ENCODE assay signal across 32 mouse cellular contexts in genomic region chr5:23596326-23596965, GRCm38 (mm10).
A peak's percentile ranks its signal among the peaks of the same experiment; 100 is the strongest.
DNase-seq lines count a peak whose midpoint lies in the region; ATAC-seq and TF ChIP-seq lines count a peak whose summit lies in the region.
"Had no signal": no experiment of that assay in that cellular context is flagged by ENCODE, and none has a peak within 500 bp of the region (broad histone marks: within the 10 kb centered on the region; RNA-seq: fewer than 3 reads in every experiment).

No protein-coding gene starts in this region.

- ATAC-seq in frontal cortex, adult (ENCODE audit: low TSS enrichment) = peak; percentile 47
- ATAC-seq in megakaryocyte, adult 5-6 weeks (ENCODE audit: poor library complexity, severe bottlenecking) = peak; percentile 70
- ATAC-seq in neutrophil, adult 5-6 weeks (ENCODE audit: extremely low read depth, insufficient number of reproducible peaks, low FRiP score, poor library complexity, severe bottlenecking) = peak; percentile 28; the same call in 1 of the 2 replicates
- ATAC-seq: forebrain, embryonic 16.5 days had no signal

- peak in 1 of 2 experiments; percentile 14; a peak in 1 of 4 replicates for TF ChIP-seq EP300 in MEL (IDR thresholded peaks at IDR 0.05; ENCODE audit: low read depth in 1 of 2, low read length in 2 of 2)

- no peak overlapping the region for H3K9ac ChIP-seq in MEL (ENCODE audit: control insufficient read depth, low read depth, low read length, poor library complexity, severe bottlenecking)
- H3K9ac ChIP-seq: hindbrain, embryonic 14.5 days; kidney, embryonic 15.5 days; liver, embryonic 14.5 days; midbrain, embryonic 12.5 days had no signal

- H3K27ac ChIP-seq in MEL (ENCODE audit: control insufficient read depth, low read depth, low read length) = peak overlapping the region; percentile 58
- H3K27ac ChIP-seq: hindbrain, embryonic 14.5 days; kidney, embryonic 15.5 days; layer of hippocampus, adult 2 months; liver, embryonic 14.5 days; midbrain, embryonic 12.5 days; stomach, postnatal 0 days had no signal

- TF ChIP-seq POLR2A in MEL (IDR thresholded peaks at IDR 0.05; ENCODE audit: control insufficient read depth in 1 of 2, insufficient read depth in 1 of 2, low read depth in 1 of 2, low read length in 2 of 2, poor library complexity in 1 of 2) = no peak

- H3K9me3 ChIP-seq in MEL (replicated peaks; ENCODE audit: insufficient read depth, low read length) = no peaks in the 10 kb centered on the region
- H3K9me3 ChIP-seq: kidney, embryonic 15.5 days; midbrain, embryonic 12.5 days had no signal

- peaks cover 0 to 28% of the 10 kb centered on the region in 2 experiments; a peak in 2 of 4 replicates for H3K36me3 ChIP-seq in MEL (ENCODE audit: control insufficient read depth in 1 of 2, insufficient read depth in 2 of 2, low read length in 2 of 2)

- DNase-seq in frontal cortex, postnatal 25 days (ENCODE audit: low spot score in 2 of 2) = no peak
- DNase-seq in MEL (ENCODE audit: low read depth, low spot score) = peak; percentile 66
- no peak for DNase-seq in kidney, adult 11 months
- DNase-seq in spleen, postnatal 10 days (ENCODE audit: low spot score in 2 of 2) = no peak
- DNase-seq in cerebellum, adult 8-10 months = no peak
- DNase-seq: adrenal gland, postnatal 14 days; cerebellum, adult 11 months; cerebellum, adult 9-11 months; gastrocnemius, postnatal 14 days; heart, adult 18-20 months; heart, postnatal 4 days; kidney, adult 18-20 months; kidney, postnatal 25 days; layer of hippocampus, postnatal 36 days; liver; lung, adult 2 months; lung, postnatal 14 days; retina, postnatal 1 day; spleen, adult 18-20 months; thymus, adult 2 months; thymus, postnatal 36 days had no signal

- peaks cover 24 to 31% of the 10 kb centered on the region in 2 experiments for H3K4me1 ChIP-seq in MEL (ENCODE audit: control insufficient read depth in 1 of 2, insufficient read depth in 2 of 2, low read length in 2 of 2)

- no peak for TF ChIP-seq RAD21 in MEL (IDR thresholded peaks at IDR 0.05; ENCODE audit: low read depth, low read length)

- H3K27me3 ChIP-seq in MEL (ENCODE audit: control insufficient read depth in 1 of 2, insufficient read depth in 2 of 2, low read length in 2 of 2) = no peaks in the 10 kb centered on the region
- H3K27me3 ChIP-seq: kidney, embryonic 15.5 days; midbrain, embryonic 12.5 days had no signal

- no peak overlapping the region for H3K4me3 ChIP-seq in MEL (ENCODE audit: control insufficient read depth in 1 of 2, insufficient read depth in 1 of 2, low read depth in 2 of 2, low read length in 2 of 2)
- H3K4me3 ChIP-seq: erythroblast, embryonic 14.5 days; kidney, embryonic 15.5 days; layer of hippocampus, adult 2 months; midbrain, embryonic 12.5 days had no signal

- no peak for TF ChIP-seq CTCF in MEL (IDR thresholded peaks at IDR 0.05 in 2 of 3, conservative IDR thresholded peaks at IDR 0.05 in 1 of 3; ENCODE audit: control insufficient read depth in 1 of 3, insufficient read depth in 1 of 3, low read depth in 2 of 3, low read length in 3 of 3, poor library complexity in 1 of 3, severe bottlenecking in 1 of 3)

- 0 out of 2 replicates have a peak, but pooled peaks cover 2% of the 10 kb centered on the region for H3K79me2 ChIP-seq in MEL (ENCODE audit: control insufficient read depth, insufficient read depth, low read length, poor library complexity)

TF ChIP-seq in MEL, 35 proteins besides CTCF, POLR2A, EP300 and RAD21:
- TF ChIP-seq MAFK (IDR thresholded peaks at IDR 0.05; ENCODE audit: borderline replicate concordance, low read depth, low read length) (no peak; the same call in 1 of the 2 replicates), GATA1 (IDR thresholded peaks at IDR 0.05; ENCODE audit: low read depth, low read length) (peak; percentile 25; the same call in 1 of the 2 replicates)
